Mouse (Mus musculus) MEL-GATA-1-ER (cell line): ENCODE results near the gene Mrps22.

Experiments used
- DNase-seq: peaks from one replicate; pipeline ENCODE4 v3.0.0-alpha.2; 2012; ENCODE audit warnings: low read depth; ENCODE audit errors: extremely low read depth

Mrps22 gene

DNA sequence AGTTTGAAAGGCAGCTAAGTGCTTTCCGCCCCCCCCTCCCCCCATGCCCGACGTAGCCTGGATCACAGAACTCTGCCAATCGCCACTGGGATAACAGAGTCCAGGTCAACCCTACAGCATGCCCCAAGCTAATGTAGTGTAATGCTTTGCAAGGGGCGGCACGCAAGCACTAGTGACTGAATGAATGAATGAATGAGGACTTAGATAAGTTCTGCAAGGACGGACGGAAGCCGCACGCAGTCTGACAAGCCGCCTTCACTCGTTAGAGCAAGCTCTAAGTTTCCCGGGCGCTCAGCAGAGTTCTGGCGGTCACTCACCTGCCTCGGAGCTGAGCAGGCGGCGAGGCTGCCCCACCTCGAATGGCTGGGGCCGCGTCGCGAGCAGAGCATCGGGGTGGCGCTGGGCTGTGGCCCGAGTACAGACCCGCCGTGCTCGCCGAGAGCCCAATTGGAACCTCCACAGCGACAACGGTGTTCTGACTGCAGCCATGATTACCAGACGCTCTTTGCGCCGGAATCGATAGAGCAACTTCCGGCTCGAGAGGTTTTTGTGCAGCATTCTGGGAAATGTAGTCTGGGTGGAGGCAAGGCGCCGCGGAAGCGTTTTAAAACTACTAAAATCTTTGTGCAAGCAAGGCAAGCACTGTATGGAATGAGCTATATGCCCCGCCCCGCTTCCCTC is at the start of gene Mrps22:
Gene Mrps22, minus strand, starts transcription at position 505 of the 681 bp plus-strand sequence.
- peak; percentile 86 for DNase-seq

DNA sequence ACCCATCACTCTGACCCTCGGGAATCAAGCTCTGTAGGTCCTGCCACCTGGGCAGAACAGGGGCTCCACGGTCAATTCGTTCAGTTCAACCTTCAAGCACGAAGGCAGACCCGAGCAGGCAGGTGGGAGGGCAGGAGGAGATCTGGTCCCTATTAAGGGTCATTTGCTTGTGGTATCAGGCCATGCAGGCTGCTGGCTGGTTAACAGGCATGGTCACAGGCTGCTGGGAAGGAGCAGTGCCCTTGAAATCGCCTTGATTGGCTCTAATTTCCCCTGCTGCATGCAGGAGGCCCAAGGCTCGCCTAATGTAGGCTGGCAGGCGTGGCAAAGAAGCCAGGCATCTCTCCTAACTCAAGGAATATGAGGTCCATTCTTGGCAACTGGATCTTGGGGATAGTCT is 49.1 kb upstream of the Mrps22 start:
- no peak for DNase-seq

DNA sequence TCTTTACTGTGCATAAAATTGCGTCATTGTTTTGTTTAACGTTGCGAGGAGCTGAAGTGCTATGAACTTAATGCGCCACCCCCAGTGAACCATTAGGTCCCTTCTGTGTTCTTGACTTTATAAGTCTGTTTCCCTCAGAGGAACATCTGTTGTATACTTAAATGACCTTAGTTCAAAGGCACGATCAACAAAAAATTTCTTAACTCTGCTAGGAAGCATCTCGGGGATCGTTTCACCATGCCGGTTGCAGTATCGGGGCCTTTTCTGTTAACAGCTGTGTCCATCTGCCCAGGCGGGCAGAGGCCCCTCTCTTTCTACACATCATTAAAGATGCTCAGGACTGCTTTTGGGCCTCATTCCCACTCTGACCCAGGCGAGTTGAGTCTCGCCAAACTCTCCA is 46.0 kb upstream of the Mrps22 start:
- no peak for DNase-seq

DNA sequence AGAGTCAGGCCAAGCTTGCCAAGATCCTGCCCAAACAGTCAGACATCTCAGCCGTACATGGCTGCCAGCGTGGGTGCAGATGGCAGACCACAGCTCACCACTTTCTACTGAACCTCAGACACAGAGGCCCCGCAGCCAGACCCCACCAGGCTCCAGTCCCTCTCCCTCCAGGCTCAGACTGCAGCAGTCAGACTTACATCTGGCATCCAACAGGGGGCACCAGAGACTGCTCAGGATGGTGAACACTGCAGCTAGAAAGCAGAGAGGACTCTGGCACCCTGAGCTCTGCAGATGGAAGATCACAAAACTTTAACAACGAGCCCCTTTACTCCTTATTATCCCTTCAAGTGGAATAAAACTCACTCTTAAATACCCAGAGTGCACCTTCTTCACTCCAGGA is 44.3 kb upstream of the Mrps22 start:
- DNase-seq: no peak

DNA sequence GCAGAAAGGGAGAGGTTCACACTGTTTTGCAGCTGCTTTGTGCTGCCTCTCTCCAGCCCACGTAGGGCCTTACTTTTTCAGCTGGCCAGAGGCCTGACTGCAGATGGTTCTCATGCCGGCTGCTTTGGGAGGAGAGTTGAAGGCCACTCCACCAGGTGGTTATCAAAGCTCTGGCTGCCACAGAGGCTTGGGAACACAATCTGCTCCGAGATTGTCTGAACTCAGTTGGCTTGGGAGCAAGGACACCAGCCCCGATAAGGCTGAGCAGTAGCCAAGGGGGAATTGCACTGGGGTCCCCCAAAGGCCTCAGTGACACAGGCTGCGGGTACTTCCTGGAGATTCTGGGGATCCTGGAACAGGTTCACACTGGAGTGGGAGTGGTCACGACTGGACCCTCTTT is 40.7 kb upstream of the Mrps22 start:
- no peak for DNase-seq

DNA sequence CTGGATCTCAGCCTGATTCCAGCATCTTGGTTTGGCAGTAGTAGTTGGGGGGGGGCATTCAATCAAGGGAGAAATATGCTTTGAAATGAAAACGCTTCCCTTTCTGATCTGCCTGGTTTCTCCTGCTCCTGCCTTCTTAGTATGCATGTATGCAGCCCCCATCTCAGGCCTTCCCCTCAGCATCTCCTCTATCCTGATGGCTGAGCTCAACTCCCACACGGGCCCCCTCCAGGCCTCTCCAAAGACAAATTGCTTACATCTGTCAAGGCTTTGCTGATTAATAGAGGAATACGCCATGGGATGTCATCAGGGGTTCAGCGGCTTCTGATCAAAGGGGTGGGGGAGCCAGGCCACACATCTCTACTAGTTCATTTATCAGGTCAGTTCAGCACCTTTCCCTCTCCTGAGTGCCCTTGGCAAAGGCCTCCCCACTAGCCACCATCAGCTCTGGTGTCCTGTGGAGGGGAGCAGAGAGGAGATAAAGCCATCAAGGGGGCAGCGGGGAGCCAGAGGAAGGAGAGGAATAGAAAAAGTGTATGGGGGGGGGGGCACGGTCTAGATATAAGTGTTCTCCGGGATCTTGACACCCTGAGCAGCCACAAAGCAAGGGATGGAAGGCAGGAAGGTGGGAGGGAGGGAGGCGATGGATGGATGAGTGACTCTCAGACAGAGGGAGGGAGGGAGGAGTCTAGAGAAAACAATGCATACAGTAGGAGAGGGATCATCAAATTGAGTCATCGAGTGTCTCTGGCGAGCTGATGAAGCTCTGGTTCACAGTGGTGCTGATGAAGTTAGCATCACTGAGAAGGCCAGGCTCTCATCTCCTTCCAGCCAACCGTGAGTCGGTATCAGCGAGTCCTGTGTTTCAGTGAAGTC is 32.1 kb upstream of the Mrps22 start:
- DNase-seq: no peak

DNA sequence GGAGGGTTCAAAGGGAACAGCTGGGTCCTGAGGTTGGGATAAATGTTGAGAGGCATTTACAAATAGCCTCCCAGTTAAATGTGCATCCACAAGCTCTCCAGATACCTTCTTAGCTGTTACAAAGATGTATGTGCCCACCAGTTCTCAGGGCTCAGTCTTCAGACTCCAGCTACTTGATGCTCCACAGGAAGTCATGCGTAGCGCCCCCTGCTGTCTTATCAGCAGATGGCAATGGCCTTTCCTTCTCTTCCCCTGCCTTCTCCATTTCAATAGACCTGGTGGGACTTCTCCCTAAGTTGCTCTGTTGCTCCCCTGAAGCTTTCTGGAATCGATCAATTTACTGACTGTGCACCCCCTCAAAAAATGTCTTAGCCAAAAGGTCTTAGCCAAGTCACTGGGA is 27.0 kb upstream of the Mrps22 start:
- DNase-seq: no peak

DNA sequence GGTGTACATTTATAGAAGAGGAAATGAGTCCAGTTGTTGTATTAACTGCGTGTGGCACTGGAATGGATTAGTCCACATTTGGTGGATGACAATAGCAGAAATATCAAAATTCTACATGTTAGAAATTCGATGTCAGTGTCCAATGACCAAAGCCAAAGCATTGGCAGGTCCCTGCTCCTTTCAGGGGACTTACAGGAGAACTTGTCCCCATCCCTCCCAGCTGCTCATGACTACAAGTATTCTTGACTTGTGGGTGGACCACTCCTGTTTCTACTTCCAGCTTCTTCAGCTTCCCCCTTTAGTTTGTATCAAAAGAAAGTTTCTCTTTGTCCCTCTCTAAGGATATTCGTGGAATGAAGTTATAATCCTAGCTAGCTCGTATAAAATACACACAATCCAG is 3.4 kb upstream of the Mrps22 start:
- no peak for DNase-seq

DNA sequence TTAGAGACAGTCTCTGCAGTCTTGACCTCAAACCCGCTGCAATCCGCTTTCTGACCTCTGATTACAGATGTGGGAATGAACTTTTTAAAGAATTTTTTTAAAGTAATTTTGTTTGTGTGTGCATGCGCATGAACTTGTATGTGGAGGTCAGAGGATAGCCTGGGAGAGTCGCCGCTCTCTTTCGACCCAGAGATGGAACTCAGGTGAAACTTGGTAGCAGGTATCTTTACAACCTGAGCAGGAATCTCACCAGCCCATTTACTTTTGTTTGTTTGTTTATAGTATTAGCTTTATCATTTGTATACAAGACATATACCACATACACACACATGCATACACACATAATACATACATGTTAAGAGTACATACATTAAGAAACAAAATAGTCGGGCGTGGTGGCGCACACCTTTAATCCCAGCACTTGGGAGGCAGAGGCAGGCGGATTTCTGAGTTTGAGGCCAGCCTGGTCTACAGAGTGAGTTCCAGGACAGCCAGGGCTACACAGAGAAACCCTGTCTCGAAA is 438 bp upstream of the Mrps22 start:
- no peak for DNase-seq

DNA sequence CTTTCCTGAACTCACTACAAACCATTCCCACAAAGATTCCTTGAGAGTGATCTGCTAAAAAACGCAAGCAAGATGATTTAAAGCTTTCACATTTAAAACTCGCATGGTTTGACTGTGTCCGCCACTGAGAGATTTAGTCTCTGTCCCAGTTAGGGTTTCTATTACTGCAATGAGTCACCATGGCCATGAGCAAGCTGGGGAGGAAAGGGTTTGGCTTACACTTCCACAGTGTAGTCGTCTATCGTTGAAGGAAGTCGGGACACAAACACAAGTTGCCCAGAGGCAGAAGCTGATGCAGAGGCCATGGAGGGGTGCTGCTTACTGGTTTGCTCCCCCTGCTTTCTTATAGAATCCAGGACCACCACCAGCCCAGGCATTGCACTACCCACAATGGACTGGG is 1.4 kb downstream of the Mrps22 start:
- no peak for DNase-seq

DNA sequence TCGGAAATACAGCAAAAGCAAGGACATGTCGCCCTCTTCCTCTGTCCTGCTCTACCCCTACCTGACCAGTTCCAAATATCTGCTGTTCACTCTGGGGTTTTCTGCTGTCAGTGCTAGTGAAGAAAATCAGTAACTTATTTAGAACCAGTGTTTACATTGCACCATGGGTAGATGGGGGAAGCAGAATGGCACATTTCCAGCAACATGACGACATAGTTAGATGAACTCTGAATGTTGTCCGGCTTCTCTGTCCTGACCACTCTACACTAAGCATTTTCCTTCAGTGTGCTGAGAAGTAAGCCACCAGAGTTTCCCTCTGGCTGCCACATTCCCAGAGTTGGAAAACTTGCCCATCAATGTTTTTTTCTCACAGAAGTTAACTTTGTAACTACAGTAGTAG is 17.6 kb downstream of the Mrps22 start:
- no peak for DNase-seq

DNA sequence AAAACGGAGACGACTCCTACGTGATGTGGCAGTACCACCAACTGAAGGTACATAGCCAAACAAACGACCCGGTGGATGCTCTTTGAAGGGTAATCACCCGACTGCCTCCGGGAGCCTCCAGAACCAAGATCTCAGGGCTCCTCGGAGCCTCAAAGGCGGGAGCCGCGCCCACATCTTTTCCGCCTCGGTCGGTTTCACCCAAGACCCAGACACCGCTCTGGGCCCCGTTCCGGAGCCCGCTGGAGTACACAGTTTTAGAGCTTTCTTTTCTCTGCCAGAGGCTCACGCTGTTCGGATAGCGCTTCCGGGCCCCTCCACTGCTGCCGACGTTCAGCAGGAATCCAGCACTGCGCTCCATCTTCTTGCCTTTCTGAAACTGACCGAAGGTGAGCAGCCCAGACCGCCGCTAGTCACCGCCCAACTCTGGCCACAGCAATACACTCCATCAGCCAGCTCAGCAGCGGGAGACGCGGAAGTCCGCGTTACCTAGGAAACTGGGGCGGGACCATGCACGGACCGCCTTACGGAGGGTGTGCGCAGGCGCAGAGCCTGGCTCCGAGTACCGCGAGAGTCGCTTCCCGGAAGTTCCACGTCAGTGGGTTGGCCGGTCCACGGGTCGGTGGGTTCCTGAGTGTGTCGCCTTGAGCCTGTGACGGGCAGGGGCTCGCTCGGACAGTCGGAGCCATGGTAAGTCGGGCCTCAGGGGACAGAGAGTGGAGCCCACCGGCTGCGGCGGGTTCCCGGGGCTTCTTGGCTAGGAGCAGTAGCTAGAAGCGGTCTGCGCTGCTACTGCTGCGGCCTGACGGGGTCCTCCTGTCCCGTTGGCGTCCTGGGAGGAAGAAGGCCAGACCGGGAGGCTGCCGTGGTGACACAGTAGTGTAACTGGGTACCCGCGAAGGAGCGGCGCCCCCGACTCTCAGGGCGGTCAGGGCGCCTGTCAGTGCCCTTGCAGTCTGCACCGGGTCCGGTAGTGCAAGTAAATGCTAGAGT is 38.0 kb downstream of the Mrps22 start, which contains the start of gene Copb2:
Gene Copb2, plus strand, starts transcription at position 585 of the 990 bp plus-strand sequence.
- peak; percentile 86 for DNase-seq

DNA sequence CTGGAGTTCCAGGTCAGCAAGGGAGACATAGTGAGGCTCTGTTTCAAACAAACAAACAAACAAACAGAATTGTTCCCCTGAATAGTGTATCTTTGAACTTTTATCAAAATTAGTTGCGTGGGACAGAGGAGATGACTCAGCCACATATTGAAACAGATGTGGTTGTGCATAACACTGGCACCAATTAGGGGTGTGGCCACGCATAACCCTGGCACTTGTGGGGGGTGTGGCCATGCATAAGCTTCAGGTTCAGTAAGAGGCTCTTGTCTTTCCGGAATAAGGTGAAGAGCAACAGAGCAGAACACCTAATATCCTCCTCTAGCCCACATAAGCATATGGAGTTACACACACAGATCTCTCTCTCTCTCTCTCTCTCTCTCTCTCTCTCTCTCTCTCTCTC is 57.4 kb downstream of the Mrps22 start:
- no peak for DNase-seq
